Mouse (Mus musculus) frontal cortex, postnatal 10 days (tissue): ENCODE measurements around the gene Angpt4.
A peak's percentile ranks its signal among the peaks of the same experiment; 100 is the strongest.

ENCODE experiments used
- DNase-seq, 2 experiments: peaks; one replicate each; pipeline ENCODE4 v3.0.0; 2022; ENCODE audit warnings: low spot score in 2 of 2, mixed read lengths in 1 of 2

Gene Angpt4

GRCm38 (mm10) chr2:151980355-151980693 lies 69.3 kb downstream of the Angpt4 start:
- no peak for DNase-seq

GRCm38 (mm10) chr2:151981268-151981667 lies 70.3 kb downstream of the Angpt4 start:
- no peak for DNase-seq

GRCm38 (mm10) chr2:151982476-151982875 lies 71.5 kb downstream of the Angpt4 start:
- no peak for DNase-seq

DNA sequence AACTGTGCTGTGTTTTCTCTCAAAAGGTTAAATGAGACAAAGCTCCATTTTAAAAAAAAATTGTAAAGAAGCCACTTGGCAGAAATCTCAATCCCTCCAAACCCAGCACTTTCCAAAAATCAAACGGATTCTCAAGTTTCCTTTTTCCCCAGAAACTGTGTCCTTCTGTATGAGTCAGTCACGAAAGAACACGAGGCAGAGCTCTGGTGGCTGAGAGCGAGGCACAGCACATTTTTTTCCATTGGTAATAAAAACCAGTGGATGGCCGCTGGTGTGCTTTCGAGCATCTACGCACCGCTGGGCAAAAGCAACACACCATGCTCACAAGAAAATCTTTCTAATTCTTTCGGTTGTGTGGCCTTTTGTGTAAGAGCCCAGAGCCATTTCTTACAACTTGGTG lies 73.0 kb downstream of the Angpt4 start:
- DNase-seq: no peak

DNA sequence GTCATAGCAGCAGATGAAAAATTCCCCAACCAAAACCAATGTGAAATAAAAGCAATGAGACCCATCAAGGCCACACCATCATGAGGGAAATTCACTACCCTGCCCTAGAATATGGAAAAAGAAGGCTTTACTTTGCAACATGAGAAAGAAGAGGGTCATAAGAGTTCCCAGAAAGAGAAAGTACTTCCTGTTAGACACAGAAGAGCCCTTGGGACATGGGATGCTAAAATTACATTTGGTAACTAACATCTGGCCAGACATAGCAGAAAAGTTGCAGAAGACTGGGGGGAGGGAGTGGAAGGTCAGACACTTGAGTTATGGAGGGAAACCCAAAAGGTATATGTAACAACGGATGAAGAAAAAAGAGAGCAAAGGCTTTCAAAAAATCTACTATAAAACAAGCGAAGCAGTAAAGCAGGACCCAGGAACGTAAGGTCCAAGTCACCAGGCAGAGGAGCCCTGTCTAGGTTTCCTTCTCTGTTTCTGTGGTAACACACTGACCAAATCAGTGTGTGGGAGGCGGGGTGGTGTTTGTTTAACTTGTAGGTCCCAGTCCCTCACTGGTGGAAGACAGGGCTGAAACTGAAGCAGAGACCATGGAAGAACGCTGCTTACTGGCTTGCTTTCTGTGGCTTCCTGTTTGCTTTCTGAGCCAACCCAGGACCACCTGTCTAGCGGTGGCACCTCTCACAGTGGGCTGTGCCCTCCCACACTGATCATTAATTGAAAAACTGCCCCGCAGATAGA lies 74.6 kb downstream of the Angpt4 start:
- no peak for DNase-seq

- DNase-seq: no peak
These were observed 75.9 kb downstream of the Angpt4 start for GRCm38 (mm10) chr2:151986958-151987357.

- no peak for DNase-seq
These were observed 78.0 kb downstream of the Angpt4 start for GRCm38 (mm10) chr2:151988978-151989377.

- DNase-seq: no peak
These were observed 80.0 kb downstream of the Angpt4 start for GRCm38 (mm10) chr2:151990985-151991394.

DNA sequence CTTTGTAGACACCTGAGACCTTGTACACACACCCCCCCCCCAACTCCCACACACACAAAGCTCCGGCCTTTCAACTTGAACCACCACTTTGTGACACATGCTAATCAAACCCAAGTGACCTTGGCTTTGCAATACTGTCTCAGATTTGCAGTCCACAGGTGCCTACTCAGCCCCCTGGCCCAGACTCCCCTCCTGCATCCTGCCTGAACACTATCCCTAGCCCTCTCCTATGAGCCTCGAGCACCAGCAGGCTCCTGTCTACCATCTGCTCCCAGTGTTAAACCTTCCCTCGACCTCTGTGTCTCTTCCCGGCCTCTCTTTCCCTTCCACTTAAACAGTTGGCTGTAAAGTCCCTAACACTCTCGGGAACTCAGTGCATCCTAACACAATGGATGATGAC lies 80.4 kb downstream of the Angpt4 start:
- no peak for DNase-seq

DNA sequence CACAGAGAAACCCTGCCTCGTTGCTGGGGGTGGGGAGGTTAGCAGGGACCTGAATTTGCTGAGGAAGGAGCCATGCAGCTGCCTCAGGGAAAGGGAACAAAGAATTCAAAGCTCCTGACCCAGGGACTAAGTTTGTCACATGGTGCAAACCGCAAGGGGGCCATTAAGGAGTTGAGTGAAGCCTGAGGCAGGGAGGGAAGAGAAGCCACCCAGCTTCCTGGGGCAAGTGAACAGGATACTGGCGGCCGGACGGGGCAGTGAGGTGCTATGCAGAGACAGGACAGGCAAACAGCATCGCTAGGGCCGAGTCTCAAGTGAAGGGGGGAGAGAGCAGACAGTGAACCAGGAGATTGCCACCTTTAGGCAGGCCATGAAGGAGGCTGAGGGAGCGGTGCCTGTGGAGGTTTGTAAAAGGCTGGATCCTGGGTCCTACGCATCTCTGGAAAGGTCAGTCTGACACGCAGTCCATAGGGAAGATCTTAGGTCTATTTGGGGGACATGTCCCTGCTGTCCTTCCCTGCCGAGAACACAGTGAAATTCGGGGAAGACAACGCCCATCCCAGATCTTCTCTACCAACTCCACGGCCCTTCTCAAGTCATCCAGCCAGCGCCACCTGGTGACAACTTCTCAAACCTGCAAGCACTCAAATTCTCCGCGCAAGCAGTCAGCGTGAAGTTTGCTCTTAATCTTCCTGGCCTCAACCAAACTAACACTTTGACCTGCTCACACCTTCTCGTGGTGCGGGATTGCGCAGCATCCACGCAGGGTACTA lies 83.5 kb downstream of the Angpt4 start:
- peak in 1 of 2 experiments; percentile 64 for DNase-seq
